In genomic region chr2:32549764-32550163, GRCm38 (mm10) we compare ENCODE assay signal across 8 mouse cellular contexts. TPM values are rescaled to one million over a fixed set of nuclear protein-coding genes. Genes with fewer than 3 reads are reported as not detected.
DNase-seq lines count a peak whose midpoint lies in the region; ATAC-seq lines count a peak whose summit lies in the region.

No protein-coding gene starts in this region.

- H3K27me3 ChIP-seq in embryonic facial prominence, embryonic 11.5 days (ENCODE audit: control insufficient read depth, insufficient read depth, low read length) = no peaks in the 10 kb centered on the region
- H3K27me3 ChIP-seq in heart, embryonic 16.5 days (ENCODE audit: control insufficient read depth, insufficient read depth, low read length) = no peaks in the 10 kb centered on the region

- no peak overlapping the region for H3K9ac ChIP-seq in embryonic facial prominence, embryonic 11.5 days (replicated peaks; ENCODE audit: low read length)
- H3K9ac ChIP-seq in heart, embryonic 16.5 days (ENCODE audit: low read length) = no peak overlapping the region

- H3K27ac ChIP-seq in embryonic facial prominence, embryonic 11.5 days (replicated peaks; ENCODE audit: low read depth, low read length) = no peak overlapping the region
- peak overlapping the region; percentile 54 for H3K27ac ChIP-seq in heart, embryonic 16.5 days (ENCODE audit: low read length)

- ATAC-seq in embryonic facial prominence, embryonic 11.5 days (replicated peaks; ENCODE audit: insufficient number of reproducible peaks, low FRiP score, low TSS enrichment, low read depth) = peak; percentile 42; the same call in 1 of the 2 replicates
- ATAC-seq in heart, embryonic 16.5 days (replicated peaks; ENCODE audit: extremely low read depth, insufficient read depth, low FRiP score) = peak; percentile 69; the same call in 1 of the 2 replicates
- 0 out of 2 replicates have a peak, but pooled peaks have one; percentile 29 for ATAC-seq in megakaryocyte progenitor cell, adult 5-6 weeks (replicated peaks; ENCODE audit: poor library complexity)
- ATAC-seq in activated CD4-positive, CD25-positive, alpha-beta regulatory T cell, adult 4 months = no peak

- intact Hi-C loops in left cerebral cortex, postnatal 36 days (cut with DNase I) = no loop called here
- intact Hi-C loops in left cerebral cortex, postnatal 14 days (cut with DNase I) = loop anchor here (5.0 kb wide), 1 partner anchor 47 kb away; no protein-coding TSS in a partner anchor

- H3K4me1 ChIP-seq in embryonic facial prominence, embryonic 11.5 days (ENCODE audit: control insufficient read depth, insufficient read depth, low read length) = peaks cover 5% of the 10 kb centered on the region
- peaks cover 29% of the 10 kb centered on the region for H3K4me1 ChIP-seq in heart, embryonic 16.5 days (ENCODE audit: control insufficient read depth, insufficient read depth, low read length)

- 33% methylated on average over 6 of the region's 6 CpGs for WGBS in embryonic facial prominence, embryonic 11.5 days
- WGBS in heart, embryonic 16.5 days = 34% methylated on average over 6 of the region's 6 CpGs

- no peak overlapping the region for H3K4me2 ChIP-seq in embryonic facial prominence, embryonic 11.5 days (ENCODE audit: low read depth, low read length)
- no peak overlapping the region; the same call in 1 of the 2 replicates for H3K4me2 ChIP-seq in heart, embryonic 16.5 days (ENCODE audit: low read depth, low read length)

- H3K4me3 ChIP-seq in embryonic facial prominence, embryonic 11.5 days (ENCODE audit: low read depth, low read length) = no peak overlapping the region
- H3K4me3 ChIP-seq in heart, embryonic 16.5 days (ENCODE audit: low read length) = no peak overlapping the region

- H3K36me3 ChIP-seq in embryonic facial prominence, embryonic 11.5 days (replicated peaks; ENCODE audit: control insufficient read depth, insufficient read depth, low read depth, low read length) = no peaks in the 10 kb centered on the region
- no peaks in the 10 kb centered on the region for H3K36me3 ChIP-seq in heart, embryonic 16.5 days (ENCODE audit: control insufficient read depth, insufficient read depth)

- DNase-seq in kidney, postnatal 4 days = peak; percentile 34 to 35
- DNase-seq in kidney, adult 8-10 months = no peak
- DNase-seq in embryonic facial prominence, embryonic 11.5 days (ENCODE audit: low spot score) = peak; percentile 67
- DNase-seq in left cerebral cortex, postnatal 36 days (ENCODE audit: low spot score in 2 of 2) = no peak
- no peak for DNase-seq in left cerebral cortex, postnatal 14 days (ENCODE audit: low spot score in 2 of 2)

- no peaks in the 10 kb centered on the region for H3K9me3 ChIP-seq in embryonic facial prominence, embryonic 11.5 days (replicated peaks; ENCODE audit: control insufficient read depth, low read length)
- no peaks in the 10 kb centered on the region for H3K9me3 ChIP-seq in heart, embryonic 16.5 days (replicated peaks; ENCODE audit: control insufficient read depth, low read length)

RNA-seq across cellular contexts. Expression of gene Fam102a, which starts 14.6 kb away (rescaled TPM):
- 10.2 and 11.7 TPM in 2 replicates for polyA plus RNA-seq in embryonic facial prominence, embryonic 11.5 days (2014; fragmentation: Nextera tagmentation; extraction: Ambion mirVana)
- 5.8 and 6.6 TPM in 2 replicates for polyA plus RNA-seq in heart, embryonic 16.5 days (2015; fragmentation: Nextera tagmentation; extraction: Ambion mirVana)
- total RNA-seq in megakaryocyte progenitor cell, adult 5-6 weeks (2015) = 1.9 and 2.9 TPM in 2 replicates
- 1.9 and 2.2 TPM in 2 replicates for total RNA-seq in megakaryocyte progenitor cell, adult 5-6 weeks (2017)
- 10 to 100 TPM; 53.6 to 68.9 TPM for total RNA-seq in left cerebral cortex, postnatal 36 days (2021)
- 10 to 100 TPM; 40.3 to 47.5 TPM for polyA plus RNA-seq in activated CD4-positive, CD25-positive, alpha-beta regulatory T cell, adult 4 months (2017; shearing (Covaris generic))
- 10 to 100 TPM; 35.2 to 44.4 TPM for total RNA-seq in left cerebral cortex, postnatal 14 days (2021)

RNA-seq across cellular contexts. Expression of gene Dpm2, which starts 20.9 kb away (rescaled TPM):
- 97.1 and 100 TPM in 2 replicates for polyA plus RNA-seq in embryonic facial prominence, embryonic 11.5 days (2014; fragmentation: Nextera tagmentation; extraction: Ambion mirVana)
- polyA plus RNA-seq in heart, embryonic 16.5 days (2015; fragmentation: Nextera tagmentation; extraction: Ambion mirVana) = 72.1 and 73.0 TPM in 2 replicates
- total RNA-seq in megakaryocyte progenitor cell, adult 5-6 weeks (2015) = 76.6 and 87.2 TPM in 2 replicates
- total RNA-seq in megakaryocyte progenitor cell, adult 5-6 weeks (2017) = 26.5 and 32.3 TPM in 2 replicates
- 10 to 100 TPM; 74.8 to 77.0 TPM for total RNA-seq in left cerebral cortex, postnatal 36 days (2021)
- polyA plus RNA-seq in activated CD4-positive, CD25-positive, alpha-beta regulatory T cell, adult 4 months (2017; shearing (Covaris generic)) = 100 to 1,000 TPM; 107 to 124 TPM
- total RNA-seq in left cerebral cortex, postnatal 14 days (2021) = 10 to 100 TPM; 78.7 to 86.3 TPM

RNA-seq across cellular contexts. Expression of gene Pip5kl1, which starts 24.8 kb away (rescaled TPM):
- polyA plus RNA-seq in embryonic facial prominence, embryonic 11.5 days (2014; fragmentation: Nextera tagmentation; extraction: Ambion mirVana) = 2.3 and 3.3 TPM in 2 replicates
- 0.16 and 0.32 TPM in 2 replicates for polyA plus RNA-seq in heart, embryonic 16.5 days (2015; fragmentation: Nextera tagmentation; extraction: Ambion mirVana)
- not detected in 2 replicates for total RNA-seq in megakaryocyte progenitor cell, adult 5-6 weeks (2015)
- total RNA-seq in megakaryocyte progenitor cell, adult 5-6 weeks (2017) = not detected in 2 replicates
- total RNA-seq in left cerebral cortex, postnatal 36 days (2021) = 10 to 100 TPM in 1 of 2 experiments, 1 to 10 TPM in 1; 9.2 to 11.7 TPM
- polyA plus RNA-seq in activated CD4-positive, CD25-positive, alpha-beta regulatory T cell, adult 4 months (2017; shearing (Covaris generic)) = not detected
- 10 to 100 TPM; 12.7 to 14.3 TPM for total RNA-seq in left cerebral cortex, postnatal 14 days (2021)

RNA-seq across cellular contexts. Expression of gene 9430097D07Rik, which starts 25.7 kb away (rescaled TPM):
- polyA plus RNA-seq in embryonic facial prominence, embryonic 11.5 days (2014; fragmentation: Nextera tagmentation; extraction: Ambion mirVana) = 0.32 and 0.36 TPM in 2 replicates
- not detected in 2 replicates for polyA plus RNA-seq in heart, embryonic 16.5 days (2015; fragmentation: Nextera tagmentation; extraction: Ambion mirVana)
- total RNA-seq in megakaryocyte progenitor cell, adult 5-6 weeks (2015) = not detected in 2 replicates
- not detected in 2 replicates for total RNA-seq in megakaryocyte progenitor cell, adult 5-6 weeks (2017)
- total RNA-seq in left cerebral cortex, postnatal 36 days (2021) = 1 to 10 TPM; 1.1 to 1.4 TPM
- polyA plus RNA-seq in activated CD4-positive, CD25-positive, alpha-beta regulatory T cell, adult 4 months (2017; shearing (Covaris generic)) = not detected
- 1 to 10 TPM in 1 of 2 experiments, under 1 TPM in 1; 0.86 to 1.1 TPM for total RNA-seq in left cerebral cortex, postnatal 14 days (2021)

RNA-seq across cellular contexts. Expression of gene St6galnac4, which starts 37.1 kb away (rescaled TPM):
- 20.3 and 22.8 TPM in 2 replicates for polyA plus RNA-seq in embryonic facial prominence, embryonic 11.5 days (2014; fragmentation: Nextera tagmentation; extraction: Ambion mirVana)
- 40.6 and 40.7 TPM in 2 replicates for polyA plus RNA-seq in heart, embryonic 16.5 days (2015; fragmentation: Nextera tagmentation; extraction: Ambion mirVana)
- 26.2 and 33.1 TPM in 2 replicates for total RNA-seq in megakaryocyte progenitor cell, adult 5-6 weeks (2015)
- 38.7 and 40.4 TPM in 2 replicates for total RNA-seq in megakaryocyte progenitor cell, adult 5-6 weeks (2017)
- 10 to 100 TPM; 36.7 to 39.1 TPM for total RNA-seq in left cerebral cortex, postnatal 36 days (2021)
- polyA plus RNA-seq in activated CD4-positive, CD25-positive, alpha-beta regulatory T cell, adult 4 months (2017; shearing (Covaris generic)) = 10 to 100 TPM; 30.7 to 39.8 TPM
- 10 to 100 TPM; 36.2 to 38.4 TPM for total RNA-seq in left cerebral cortex, postnatal 14 days (2021)

Comparison
In these comparisons a context has a peak if more than half of its experiments do, and no peak if none do; other contexts are left out.
1. DNase-seq: peak in kidney, postnatal 4 days (2 of 2) and embryonic facial prominence, embryonic 11.5 days (single experiment); none in kidney, adult 8-10 months (0 of 2), left cerebral cortex, postnatal 36 days (0 of 2) and left cerebral cortex, postnatal 14 days (0 of 2).
2. RNA of gene Fam102a, which starts 14.6 kb away (total RNA-seq): 53.6 to 68.9 TPM in left cerebral cortex, postnatal 36 days and 35.2 to 44.4 TPM in left cerebral cortex, postnatal 14 days; 1.9 to 2.9 TPM in megakaryocyte progenitor cell, adult 5-6 weeks; every median in the first group is over 4 times any median in the second.
3. RNA of gene Pip5kl1, which starts 24.8 kb away (total RNA-seq): 12.7 to 14.3 TPM in left cerebral cortex, postnatal 14 days and 9.2 to 11.7 TPM in left cerebral cortex, postnatal 36 days; not detected in megakaryocyte progenitor cell, adult 5-6 weeks; every median in the first group is over 10 times any median in the second.